Mouse (Mus musculus): ENCODE data around the gene Nxnl1. TPM values are rescaled to one million over a fixed set of nuclear protein-coding genes. Genes with fewer than 3 reads are reported as not detected.
"Not testable (repeated sequence)": the region's sequence is repeated elsewhere in the genome, so short reads cannot be mapped to it uniquely, and the experiment has no call there.

Nxnl1 gene
- total and polyA plus RNA-seq, 2 experiments, result not detected

DNA sequence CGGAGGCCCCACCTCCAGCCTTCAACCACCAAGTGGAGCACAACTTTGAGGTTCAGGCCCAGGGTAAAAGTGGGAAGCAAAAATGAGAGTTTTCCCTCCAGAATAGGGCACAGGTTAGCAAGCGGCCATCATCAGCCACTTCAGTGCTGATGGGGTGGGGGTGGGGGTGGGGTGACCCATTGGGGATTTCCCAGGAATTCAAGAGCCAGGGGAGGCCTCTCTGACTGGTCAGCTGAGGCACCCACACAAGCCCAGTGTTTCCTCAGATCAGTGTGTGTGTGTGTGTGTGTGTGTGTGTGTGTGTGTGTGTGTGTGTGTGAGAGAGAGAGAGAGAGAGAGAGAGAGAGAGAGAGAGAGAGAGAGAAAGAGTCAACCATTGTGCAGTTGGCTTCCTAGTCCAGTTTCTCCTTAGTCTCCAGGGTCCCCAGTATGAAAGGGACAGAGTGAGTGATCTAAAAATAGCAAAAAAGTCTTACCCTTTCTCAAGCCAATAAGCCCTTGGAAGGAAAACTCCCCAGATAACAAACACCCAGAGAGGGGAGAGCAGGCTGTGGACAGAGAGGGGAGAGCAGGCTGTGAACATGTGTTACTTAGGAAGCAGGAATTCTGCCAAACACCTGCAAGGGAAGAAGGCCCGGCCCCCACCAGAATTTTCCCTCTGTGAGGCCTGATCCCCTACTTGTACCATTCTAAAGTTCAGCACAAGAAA, 39.1 kb downstream of the Nxnl1 start:
- no peak overlapping the region for H3K4me3 ChIP-seq (ENCODE audit: insufficient read depth, low read depth, low read length)
- H3K27me3 ChIP-seq (ENCODE audit: control insufficient read depth, insufficient read depth, low read length), result no peaks in the 10 kb centered on the region
- peak overlapping the region; percentile 44 for H3K27ac ChIP-seq (replicated peaks; ENCODE audit: insufficient read depth, low read depth, low read length)
- H3K36me3 ChIP-seq (ENCODE audit: control insufficient read depth, insufficient read depth, low read length), result no peaks in the 10 kb centered on the region
- H3K9ac ChIP-seq (ENCODE audit: low read depth, low read length), result no peak overlapping the region
- WGBS, result 71% methylated on average over 3 of the region's 3 CpGs
- no peak for DNase-seq (ENCODE audit: extremely low read depth, low read depth, low spot score)
- no peaks in the 10 kb centered on the region; the same call in 1 of the 2 replicates for H3K4me1 ChIP-seq (ENCODE audit: control insufficient read depth, insufficient read depth, low read length)
- no peaks in the 10 kb centered on the region for H3K79me2 ChIP-seq (ENCODE audit: control insufficient read depth, insufficient read depth, low read length)
- no peak for TF ChIP-seq CTCF (IDR thresholded peaks at IDR 0.05; ENCODE audit: low read depth, low read length)
- TF ChIP-seq POLR2A (IDR thresholded peaks at IDR 0.05; ENCODE audit: extremely low read depth, insufficient read depth, low read length), result no peak

DNA sequence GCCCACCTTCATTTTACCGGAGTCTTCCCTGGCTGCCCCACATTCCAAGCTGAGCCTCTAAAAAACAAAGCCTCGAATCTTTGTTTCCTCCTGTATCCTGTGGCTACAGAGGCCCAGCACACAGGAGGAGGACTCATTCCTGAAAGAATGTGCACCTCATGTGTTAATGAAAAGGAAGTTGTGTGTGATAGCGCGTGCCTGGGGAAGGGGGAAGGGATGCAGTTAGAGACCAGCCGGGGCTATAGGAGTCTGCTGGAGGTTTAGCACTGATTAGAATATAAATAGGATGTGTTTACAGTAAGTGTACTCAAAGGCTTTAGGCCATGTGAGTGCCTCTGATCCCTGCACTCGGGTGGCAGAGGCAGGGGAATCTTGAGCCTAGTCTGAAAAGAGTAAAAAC, 40.1 kb downstream of the Nxnl1 start:
- 40% methylated on average over 6 of the region's 6 CpGs for WGBS

DNA sequence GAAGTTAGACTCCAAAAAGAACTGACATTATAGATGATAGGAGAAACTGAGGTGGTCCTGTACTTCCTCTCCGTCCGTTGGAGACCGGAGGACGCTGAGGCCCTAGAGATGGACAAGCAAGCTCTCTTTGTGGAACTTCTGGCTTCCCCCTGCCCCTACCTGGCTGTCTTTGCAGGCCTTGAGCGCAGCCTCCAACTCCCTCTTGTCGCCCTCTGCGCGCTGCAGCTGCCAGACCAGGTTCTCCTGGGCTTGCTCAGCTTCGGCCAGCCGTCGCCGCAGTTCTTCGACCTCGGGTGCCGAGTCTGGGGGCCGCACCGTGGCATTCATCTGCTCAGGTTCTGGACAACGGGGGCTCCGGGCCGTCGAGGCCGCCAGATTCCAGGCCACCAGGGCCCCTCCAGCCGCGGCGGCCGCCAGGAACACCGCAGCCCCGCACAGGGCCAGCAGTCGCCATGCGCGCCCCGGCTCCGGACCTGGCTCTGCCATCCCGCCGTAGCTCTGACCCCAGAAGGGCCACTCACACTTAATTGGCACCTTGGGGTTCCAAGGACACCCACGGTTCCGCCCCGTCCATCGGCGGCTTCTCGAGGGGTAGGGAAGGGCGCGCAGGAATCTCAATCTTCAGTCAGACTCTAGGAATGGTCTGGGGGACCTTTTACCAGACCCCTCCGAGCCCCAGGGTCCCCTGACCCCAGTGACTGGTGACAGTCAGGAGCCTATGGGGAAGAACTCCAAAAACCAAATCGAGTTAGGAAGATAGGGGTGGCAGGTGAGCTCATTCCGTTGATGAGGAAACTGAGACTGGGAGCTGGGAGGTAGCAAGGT, 41.0 kb downstream of the Nxnl1 start, which contains the start of gene Ccdc194:
Gene Ccdc194, minus strand, starts transcription at position 486 of the 825 bp plus-strand sequence.
- DNase-seq (ENCODE audit: extremely low read depth, low read depth, low spot score), result no peak
- H3K27me3 ChIP-seq (ENCODE audit: control insufficient read depth, insufficient read depth, low read length), result no peaks in the 10 kb centered on the region
- WGBS, result 23% methylated on average over 46 of the region's 46 CpGs
- H3K79me2 ChIP-seq (ENCODE audit: control insufficient read depth, insufficient read depth, low read length), result no peaks in the 10 kb centered on the region
- H3K36me3 ChIP-seq (ENCODE audit: control insufficient read depth, insufficient read depth, low read length), result no peaks in the 10 kb centered on the region
- H3K4me1 ChIP-seq (ENCODE audit: control insufficient read depth, insufficient read depth, low read length), result no peaks in the 10 kb centered on the region; the same call in 1 of the 2 replicates
- TF ChIP-seq POLR2A (IDR thresholded peaks at IDR 0.05; ENCODE audit: extremely low read depth, insufficient read depth, low read length) (no peak), CTCF (IDR thresholded peaks at IDR 0.05; ENCODE audit: low read depth, low read length) (no peak)
- H3K9ac ChIP-seq (ENCODE audit: low read depth, low read length), result no peak within 1 kb of the TSS
- peak within 1 kb of the TSS; percentile 44; the same call in 1 of the 2 replicates for H3K27ac ChIP-seq (replicated peaks; ENCODE audit: insufficient read depth, low read depth, low read length)
- H3K4me3 ChIP-seq (ENCODE audit: insufficient read depth, low read depth, low read length), result no peak within 1 kb of the TSS

More for the DNA sequence above, 40.1 kb downstream of the Nxnl1 start:
- DNase-seq (ENCODE audit: extremely low read depth, low read depth, low spot score), result no peak
- H3K27me3 ChIP-seq (ENCODE audit: control insufficient read depth, insufficient read depth, low read length), result no peaks in the 10 kb centered on the region
- no peak overlapping the region for H3K9ac ChIP-seq (ENCODE audit: low read depth, low read length)
- H3K4me3 ChIP-seq (ENCODE audit: insufficient read depth, low read depth, low read length), result no peak overlapping the region
- H3K27ac ChIP-seq (replicated peaks; ENCODE audit: insufficient read depth, low read depth, low read length), result peak overlapping the region; percentile 44; the same call in 1 of the 2 replicates
- H3K4me1 ChIP-seq (ENCODE audit: control insufficient read depth, insufficient read depth, low read length), result no peaks in the 10 kb centered on the region; the same call in 1 of the 2 replicates
- no peaks in the 10 kb centered on the region for H3K79me2 ChIP-seq (ENCODE audit: control insufficient read depth, insufficient read depth, low read length)
- H3K36me3 ChIP-seq (ENCODE audit: control insufficient read depth, insufficient read depth, low read length), result no peaks in the 10 kb centered on the region
- TF ChIP-seq POLR2A (IDR thresholded peaks at IDR 0.05; ENCODE audit: extremely low read depth, insufficient read depth, low read length) (no peak), CTCF (IDR thresholded peaks at IDR 0.05; ENCODE audit: low read depth, low read length) (no peak)

DNA sequence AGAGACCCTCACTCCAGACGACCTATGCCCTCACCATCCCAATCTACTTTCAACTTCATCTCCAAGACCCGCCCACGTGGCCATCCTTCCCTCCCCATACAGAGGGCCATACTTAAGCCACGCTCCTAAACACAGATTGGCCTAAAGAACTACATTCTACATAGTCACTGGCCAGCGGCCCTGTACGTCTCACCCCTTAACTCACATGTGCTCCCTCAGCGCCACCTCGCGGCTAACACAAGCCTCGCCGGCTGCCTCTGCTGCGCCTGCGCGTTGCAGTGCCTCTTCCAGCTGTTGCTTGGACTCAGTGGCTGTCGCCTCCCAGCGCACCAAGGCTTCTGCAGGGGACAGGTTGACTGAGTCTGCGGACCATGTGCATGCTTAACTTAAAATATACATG, 44.8 kb downstream of the Nxnl1 start:
- TF ChIP-seq CTCF (IDR thresholded peaks at IDR 0.05; ENCODE audit: low read depth, low read length) (peak; percentile 98), POLR2A (IDR thresholded peaks at IDR 0.05; ENCODE audit: extremely low read depth, insufficient read depth, low read length) (no peak)
- H3K9ac ChIP-seq (ENCODE audit: low read depth, low read length), result no peak overlapping the region
- no peak overlapping the region for H3K4me3 ChIP-seq (ENCODE audit: insufficient read depth, low read depth, low read length)
- H3K4me1 ChIP-seq (ENCODE audit: control insufficient read depth, insufficient read depth, low read length), result no peaks in the 10 kb centered on the region
- no peaks in the 10 kb centered on the region for H3K79me2 ChIP-seq (ENCODE audit: control insufficient read depth, insufficient read depth, low read length)
- no peaks in the 10 kb centered on the region for H3K27me3 ChIP-seq (ENCODE audit: control insufficient read depth, insufficient read depth, low read length)
- H3K27ac ChIP-seq (replicated peaks; ENCODE audit: insufficient read depth, low read depth, low read length), result no peak overlapping the region
- 2% methylated on average over 17 of the region's 17 CpGs for WGBS
- H3K36me3 ChIP-seq (ENCODE audit: control insufficient read depth, insufficient read depth, low read length), result no peaks in the 10 kb centered on the region
- DNase-seq (ENCODE audit: extremely low read depth, low read depth, low spot score), result peak; percentile 73

DNA sequence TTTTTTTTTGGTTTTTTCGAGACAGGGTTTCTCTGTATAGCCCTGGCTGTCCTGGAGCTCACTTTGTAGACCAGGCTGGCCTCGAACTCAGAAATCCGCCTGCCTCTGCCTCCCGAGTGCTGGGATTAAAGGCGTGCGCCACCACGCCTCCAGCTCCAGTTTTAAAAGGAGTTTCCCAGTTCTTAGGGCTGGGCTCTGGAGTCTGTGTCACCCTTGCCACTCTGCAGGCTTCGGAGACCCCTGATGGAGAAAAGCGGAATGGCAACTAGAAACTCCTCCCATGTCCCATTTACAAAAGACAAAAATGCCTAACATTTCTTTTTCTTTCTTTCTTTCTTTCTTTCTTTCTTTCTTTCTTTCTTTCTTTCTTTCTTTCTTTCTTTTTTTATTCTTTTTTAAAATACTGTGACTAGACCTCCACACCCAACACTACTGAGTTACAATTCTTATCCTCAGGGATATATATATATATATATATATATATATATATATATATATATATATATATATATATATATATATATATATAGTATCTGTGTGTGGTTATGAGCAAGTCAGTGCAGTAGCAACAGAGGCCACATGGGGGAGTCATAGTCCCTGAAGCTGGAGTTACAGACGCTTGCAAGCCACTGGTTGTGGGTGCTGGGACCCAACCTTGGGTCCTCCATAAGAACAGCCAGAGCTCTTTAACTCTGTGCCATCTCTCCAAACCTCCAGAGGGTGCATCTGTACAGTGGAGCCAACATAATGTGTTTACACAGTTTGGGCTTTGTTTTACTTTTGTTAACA, 47.2 kb downstream of the Nxnl1 start:
- not testable (repeated sequence) for H3K36me3 ChIP-seq (ENCODE audit: control insufficient read depth, insufficient read depth, low read length)
- 30% methylated on average over 10 of the region's 10 CpGs for WGBS
- DNase-seq (ENCODE audit: extremely low read depth, low read depth, low spot score), result peak; percentile 59

More for the DNA sequence above, 47.2 kb downstream of the Nxnl1 start:
- H3K79me2 ChIP-seq (ENCODE audit: control insufficient read depth, insufficient read depth, low read length); H3K4me1 ChIP-seq (ENCODE audit: control insufficient read depth, insufficient read depth, low read length); H3K9ac ChIP-seq (ENCODE audit: low read depth, low read length); H3K4me3 ChIP-seq (ENCODE audit: insufficient read depth, low read depth, low read length); H3K27ac ChIP-seq (replicated peaks; ENCODE audit: insufficient read depth, low read depth, low read length); H3K27me3 ChIP-seq (ENCODE audit: control insufficient read depth, insufficient read depth, low read length): not testable (repeated sequence)
- TF ChIP-seq CTCF (IDR thresholded peaks at IDR 0.05; ENCODE audit: low read depth, low read length), result peak; percentile 78
